Mouse (Mus musculus) lung, embryonic 16.5 days (tissue): ENCODE measurements at regions not wholly inside any gene's neighbourhood (a gene's known extent, or its start where the extent isn't known, plus 50 kb on each side); places are given as distances from the start of the nearest gene placed in this dataset.

Source experiments
- ATAC-seq: fragments of 200-750 bp; cut with Nextera tagmentation; 2 replicates; pipeline ENCODE4 v1.8.0; 2017; ENCODE audit warnings: low read depth, mild to moderate bottlenecking, moderate library complexity
- H3K27ac ChIP-seq: fragments of 300-500 bp; sonication (generic); 2 replicates; pipeline ENCODE4 v1.5.1; 2014; ENCODE audit warnings: mild to moderate bottlenecking, control low read depth, low read length
- H3K27me3 ChIP-seq: fragments of 300-500 bp; sonication (generic); 2 replicates; pipeline ENCODE4 v1.6.1; 2014; ENCODE audit warnings: low read depth, low read length, mixed read lengths; ENCODE audit not compliant: control insufficient read depth, insufficient read depth
- H3K36me3 ChIP-seq: fragments of 300-500 bp; sonication (generic); 2 replicates; pipeline ENCODE4 v1.6.1; 2014; ENCODE audit warnings: low read length; ENCODE audit not compliant: control insufficient read depth, insufficient read depth
- H3K4me1 ChIP-seq: fragments of 300-500 bp; sonication (generic); replicated peaks from 2 replicates; pipeline ENCODE4 v1.6.1; 2014; ENCODE audit warnings: low read length, mixed read lengths; ENCODE audit not compliant: control insufficient read depth, insufficient read depth
- H3K4me2 ChIP-seq: fragments of 300-500 bp; sonication (generic); 2 replicates; pipeline ENCODE4 v1.6.1; 2014; ENCODE audit warnings: low read depth, low read length, control low read depth
- H3K4me3 ChIP-seq: fragments of 300-500 bp; sonication (generic); 2 replicates; pipeline ENCODE4 v1.5.1; 2014; ENCODE audit warnings: mild to moderate bottlenecking, low read length, control low read depth
- H3K9ac ChIP-seq: fragments of 300-500 bp; sonication (generic); 2 replicates; pipeline ENCODE4 v1.6.1; 2014; ENCODE audit warnings: low read length, control low read depth
- H3K9me3 ChIP-seq: fragments of 300-500 bp; sonication (generic); 2 replicates; pipeline ENCODE4 v1.6.1; 2016; ENCODE audit warnings: low read length; ENCODE audit not compliant: control insufficient read depth
- WGBS: fragments of 180-500 bp; shearing (Covaris S2); extraction: QIAGEN DNeasy Blood & Tissue Kit; methylation state at CpG from one replicate; pipeline ENCODE4 v1.1.7; 2014; 5-methylcytosine and 5-hydroxymethylcytosine counted together

- Histone ChIP-seq H3K9ac (no peak overlapping the region), H3K4me3 (no peak overlapping the region), H3K9me3 (0 out of 2 replicates have a peak, but pooled peaks cover 2% of the 10 kb centered on the region), H3K27ac (no peak overlapping the region), H3K4me2 (no peak overlapping the region), H3K27me3 (no peaks in the 10 kb centered on the region), H3K36me3 (no peaks in the 10 kb centered on the region), H3K4me1 (no peaks in the 10 kb centered on the region)
- WGBS, result 85% methylated on average over 5 of the region's 5 CpGs
- ATAC-seq, result no peak
Measured at GRCm38 (mm10) chr7:129939266-129939665, 347.6 kb downstream of the Wdr11 start.

- no peaks in the 10 kb centered on the region for H3K9me3 ChIP-seq
- H3K36me3 ChIP-seq, result no peaks in the 10 kb centered on the region
- no peak for ATAC-seq
- no peak overlapping the region for H3K4me2 ChIP-seq
- no peak overlapping the region for H3K27ac ChIP-seq
- no peak overlapping the region for H3K4me3 ChIP-seq
- H3K27me3 ChIP-seq, result no peaks in the 10 kb centered on the region
- 47% methylated on average over 9 of the region's 9 CpGs for WGBS
- no peak overlapping the region for H3K9ac ChIP-seq
- H3K4me1 ChIP-seq, result no peaks in the 10 kb centered on the region
Measured at GRCm38 (mm10) chr7:129941311-129942029, 349.8 kb downstream of the Wdr11 start.

- Histone ChIP-seq H3K4me1 (no peaks in the 10 kb centered on the region), H3K27me3 (no peaks in the 10 kb centered on the region), H3K4me3 (no peak overlapping the region), H3K4me2 (no peak overlapping the region), H3K9me3 (no peaks in the 10 kb centered on the region), H3K9ac (no peak overlapping the region), H3K36me3 (no peaks in the 10 kb centered on the region), H3K27ac (no peak overlapping the region)
- no peak for ATAC-seq
- 71% methylated on average over 8 of the region's 8 CpGs for WGBS
Measured at GRCm38 (mm10) chr7:129948613-129949110, 357.0 kb downstream of the Wdr11 start.

- H3K9ac ChIP-seq, result no peak overlapping the region
- no peaks in the 10 kb centered on the region for H3K4me1 ChIP-seq
- no peaks in the 10 kb centered on the region for H3K27me3 ChIP-seq
- no peaks in the 10 kb centered on the region for H3K36me3 ChIP-seq
- ATAC-seq, result no peak
- H3K4me2 ChIP-seq, result no peak overlapping the region
- no peaks in the 10 kb centered on the region for H3K9me3 ChIP-seq
- 93% methylated on average over 1 of the region's 1 CpGs for WGBS
- no peak overlapping the region for H3K27ac ChIP-seq
- H3K4me3 ChIP-seq, result no peak overlapping the region
Measured at GRCm38 (mm10) chr7:129950456-129950855, 358.8 kb downstream of the Wdr11 start.

- no peak for ATAC-seq
- Histone ChIP-seq H3K27ac (no peak overlapping the region), H3K9ac (no peak overlapping the region), H3K4me3 (no peak overlapping the region), H3K4me2 (no peak overlapping the region), H3K4me1 (peaks cover 6% of the 10 kb centered on the region; the same call in 1 of the 2 replicates), H3K27me3 (no peaks in the 10 kb centered on the region), H3K36me3 (no peaks in the 10 kb centered on the region), H3K9me3 (no peaks in the 10 kb centered on the region)
- 52% methylated on average over 3 of the region's 3 CpGs for WGBS
Measured at GRCm38 (mm10) chr7:129958379-129958778, 366.7 kb downstream of the Wdr11 start.

- H3K9ac ChIP-seq, result no peak overlapping the region
- H3K27ac ChIP-seq, result no peak overlapping the region
- peaks cover 26% of the 10 kb centered on the region for H3K4me1 ChIP-seq
- no peaks in the 10 kb centered on the region for H3K27me3 ChIP-seq
- H3K4me2 ChIP-seq, result no peak overlapping the region
- no peak for ATAC-seq
- no peaks in the 10 kb centered on the region for H3K9me3 ChIP-seq
- no peak overlapping the region for H3K4me3 ChIP-seq
- 53% methylated on average over 12 of the region's 12 CpGs for WGBS
- no peaks in the 10 kb centered on the region for H3K36me3 ChIP-seq
Measured at GRCm38 (mm10) chr7:129962575-129962974, 370.9 kb downstream of the Wdr11 start.

GRCm38 (mm10) chr7:129964192-129964591 is 372.5 kb downstream of the Wdr11 start:
- Histone ChIP-seq H3K4me3 (no peak overlapping the region), H3K27ac (peak overlapping the region; percentile 30), H3K9me3 (no peaks in the 10 kb centered on the region), H3K4me2 (no peak overlapping the region), H3K36me3 (no peaks in the 10 kb centered on the region), H3K27me3 (no peaks in the 10 kb centered on the region), H3K9ac (no peak overlapping the region), H3K4me1 (peaks cover 26% of the 10 kb centered on the region)
- 10% methylated on average over 8 of the region's 8 CpGs for WGBS
- peak; percentile 88 for ATAC-seq

- ATAC-seq, result peak; percentile 15; the same call in 1 of the 2 replicates
- H3K4me3 ChIP-seq, result no peak overlapping the region
- WGBS, result 60% methylated on average over 9 of the region's 9 CpGs
- H3K27ac ChIP-seq, result peak overlapping the region; percentile 24; the same call in 1 of the 2 replicates
- no peaks in the 10 kb centered on the region for H3K9me3 ChIP-seq
- H3K9ac ChIP-seq, result no peak overlapping the region
- H3K27me3 ChIP-seq, result no peaks in the 10 kb centered on the region
- no peaks in the 10 kb centered on the region for H3K36me3 ChIP-seq
- H3K4me1 ChIP-seq, result peaks cover 26% of the 10 kb centered on the region
- H3K4me2 ChIP-seq, result no peak overlapping the region
Measured at GRCm38 (mm10) chr7:129965281-129966051, 373.8 kb downstream of the Wdr11 start.

GRCm38 (mm10) chr7:129966771-129967170 is 375.1 kb downstream of the Wdr11 start:
- no peak overlapping the region for H3K27ac ChIP-seq
- no peak overlapping the region for H3K4me2 ChIP-seq
- WGBS, result 91% methylated on average over 2 of the region's 2 CpGs
- no peaks in the 10 kb centered on the region for H3K9me3 ChIP-seq
- no peak overlapping the region for H3K4me3 ChIP-seq
- ATAC-seq, result no peak
- H3K4me1 ChIP-seq, result peaks cover 26% of the 10 kb centered on the region
- no peaks in the 10 kb centered on the region for H3K36me3 ChIP-seq
- H3K9ac ChIP-seq, result no peak overlapping the region
- no peaks in the 10 kb centered on the region for H3K27me3 ChIP-seq
